In the genomic region with DNA sequence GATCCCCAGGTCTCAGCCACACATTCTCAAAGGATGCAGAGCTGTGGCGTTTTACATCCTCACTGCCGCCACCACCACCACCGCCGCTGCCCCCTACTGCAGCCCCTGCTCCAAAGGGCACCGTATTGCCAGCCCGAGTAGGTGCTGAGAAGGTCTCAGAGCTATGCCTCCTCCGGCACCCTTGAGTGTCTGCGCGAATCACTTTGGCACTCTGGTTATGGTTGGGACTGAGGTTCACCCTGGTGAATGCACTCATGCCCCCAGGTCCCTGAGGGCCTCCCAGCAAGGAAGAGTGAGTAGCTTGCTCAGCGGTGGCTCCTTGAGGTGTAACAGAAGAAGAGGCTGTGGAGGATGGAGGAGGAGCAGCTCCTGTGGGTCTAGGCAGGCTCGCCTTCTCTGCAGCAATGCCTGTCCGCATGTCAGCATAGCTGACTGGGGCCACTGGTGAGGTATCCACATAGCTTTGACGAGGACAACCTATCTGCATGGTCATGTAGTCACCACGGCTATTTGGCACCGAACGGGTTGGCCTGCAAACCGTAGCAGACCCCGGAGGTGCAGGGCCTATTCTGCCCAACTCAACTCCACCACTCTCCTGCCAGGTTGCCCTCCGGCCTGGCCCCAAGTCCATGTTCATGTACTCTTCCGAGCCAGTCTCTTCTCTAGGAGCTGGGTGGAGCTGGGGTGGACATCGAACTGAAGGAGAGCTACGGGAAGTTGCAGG, we compare ENCODE assay signal across 9 mouse cellular contexts. TPM values are rescaled to one million over a fixed set of nuclear protein-coding genes. Genes with fewer than 3 reads are reported as not detected.
DNase-seq lines count a peak whose midpoint lies in the region; TF ChIP-seq lines count a peak whose summit lies in the region.
"Had no signal": no experiment of that assay in that cellular context is flagged by ENCODE, and none has a peak within 500 bp of the region (broad histone marks: within the 10 kb centered on the region; RNA-seq: fewer than 3 reads in every experiment).

No protein-coding gene starts in this region.

- peak overlapping the region; percentile 32; the same call in 1 of the 2 replicates for H3K27ac ChIP-seq in kidney, adult 2 months (ENCODE audit: insufficient read depth, low read depth, low read length)
- peak overlapping the region; percentile 77 for H3K27ac ChIP-seq in midbrain, embryonic 10.5 days (replicated peaks)

- H3K4me1 ChIP-seq in kidney, adult 2 months (ENCODE audit: control insufficient read depth, insufficient read depth, low read length): peaks cover 9% of the 10 kb centered on the region; the same call in 1 of the 2 replicates
- H3K4me1 ChIP-seq in midbrain, embryonic 10.5 days: peaks cover 86% of the 10 kb centered on the region

- TF ChIP-seq CTCF in kidney, adult 2 months (conservative IDR thresholded peaks at IDR 0.05; ENCODE audit: insufficient read depth, insufficient read length, low read depth, low read length): no peak

- 62% methylated on average over 22 of the region's 22 CpGs for WGBS in kidney, adult 2 months
- 65% methylated on average over 22 of the region's 22 CpGs for WGBS in midbrain, embryonic 10.5 days

- no peak for TF ChIP-seq POLR2A in kidney, adult 2 months (IDR thresholded peaks at IDR 0.05; ENCODE audit: low read depth, low read length)

- peak; percentile 43 for DNase-seq in ovary, postnatal 36 days (ENCODE audit: low spot score)
- DNase-seq in ovary, postnatal 14 days (ENCODE audit: low spot score): no peak
- DNase-seq in cerebellum, postnatal 25 days: peak; percentile 43 to 60
- peak; percentile 22 to 57 for DNase-seq in heart, adult 18-20 months
- peak; percentile 13 for DNase-seq in kidney, adult 2 months
- DNase-seq in midbrain, embryonic 10.5 days (ENCODE audit: low spot score): no peak
- no peak for DNase-seq in MN1 (ENCODE audit: low spot score)
- no peak for DNase-seq in thymus, postnatal 14 days

- no peaks in the 10 kb centered on the region for H3K27me3 ChIP-seq in kidney, adult 2 months (replicated peaks; ENCODE audit: control insufficient read depth, insufficient read depth, low read length)
- H3K27me3 ChIP-seq in midbrain, embryonic 10.5 days (ENCODE audit: low read depth, poor library complexity, severe bottlenecking): peaks cover 23% of the 10 kb centered on the region

- peaks cover 16% of the 10 kb centered on the region for H3K9me3 ChIP-seq in midbrain, embryonic 10.5 days (replicated peaks)

- peak overlapping the region; percentile 49 for H3K4me3 ChIP-seq in kidney, adult 2 months (ENCODE audit: insufficient read depth, low read depth, low read length)
- H3K4me3 ChIP-seq in midbrain, embryonic 10.5 days: peak overlapping the region; percentile 81

- H3K36me3 ChIP-seq in kidney, adult 2 months (ENCODE audit: control insufficient read depth, insufficient read depth, low read length): no peaks in the 10 kb centered on the region
- peaks cover 28% of the 10 kb centered on the region for H3K36me3 ChIP-seq in midbrain, embryonic 10.5 days

RNA-seq across cellular contexts. Expression of a gene that starts 4.0 kb away (rescaled TPM):
- total RNA-seq in heart, adult 18-20 months (2021): 10 to 100 TPM; 29.1 to 43.5 TPM
- polyA plus RNA-seq in kidney, adult 2 months (2012; rRNA removed): 7.1 and 7.4 TPM in 2 replicates
- polyA plus RNA-seq in midbrain, embryonic 10.5 days (2016; fragmentation: Nextera tagmentation; extraction: Ambion mirVana): 7.3 and 8.4 TPM in 2 replicates

RNA-seq across cellular contexts. Expression of a gene that starts 29.0 kb away (rescaled TPM):
- 10 to 100 TPM in 1 of 2 experiments, 1 to 10 TPM in 1; 9.0 to 11.9 TPM for total RNA-seq in heart, adult 18-20 months (2021)
- 12.8 and 13.0 TPM in 2 replicates for polyA plus RNA-seq in kidney, adult 2 months (2012; rRNA removed)
- polyA plus RNA-seq in midbrain, embryonic 10.5 days (2016; fragmentation: Nextera tagmentation; extraction: Ambion mirVana): 8.8 and 9.9 TPM in 2 replicates

RNA-seq across cellular contexts. Expression of a gene that starts 54.3 kb away (rescaled TPM):
- not detected for total RNA-seq in heart, adult 18-20 months (2021)
- polyA plus RNA-seq in kidney, adult 2 months (2012; rRNA removed): 0.03 TPM in 1 of 2 replicates, not detected in the other
- 21.8 and 22.8 TPM in 2 replicates for polyA plus RNA-seq in midbrain, embryonic 10.5 days (2016; fragmentation: Nextera tagmentation; extraction: Ambion mirVana)
- total RNA-seq: layer of hippocampus, postnatal 14 days had no signal

Comparison
In these comparisons a context has a peak if more than half of its experiments do, and no peak if none do; other contexts are left out.
1. DNase-seq: peak in ovary, postnatal 36 days (single experiment), cerebellum, postnatal 25 days (2 of 2), heart, adult 18-20 months (2 of 2) and kidney, adult 2 months (single experiment); none in ovary, postnatal 14 days (single experiment), midbrain, embryonic 10.5 days (single experiment), MN1 (single experiment) and thymus, postnatal 14 days (single experiment).
2. RNA of a gene that starts 54.3 kb away (polyA plus RNA-seq): 21.8 to 22.8 TPM in midbrain, embryonic 10.5 days; 0.03 TPM in kidney, adult 2 months; every median in the first group is over 10 times any median in the second.